Mouse (Mus musculus): ENCODE results near the gene Mtus2.
"Not testable (repeated sequence)": the region's sequence is repeated elsewhere in the genome, so short reads cannot be mapped to it uniquely, and the experiment has no call there.

Mtus2 gene

GRCm38 (mm10) chr5:148108314-148108713, 151.2 kb downstream of the Mtus2 start:
- no peak for DNase-seq (ENCODE audit: low read depth in 1 of 2, low spot score in 2 of 2)

- no peak for DNase-seq (ENCODE audit: low read depth in 1 of 2, low spot score in 2 of 2)
Observed at GRCm38 (mm10) chr5:148115207-148115817, 158.2 kb downstream of the Mtus2 start.

- no peak for DNase-seq (ENCODE audit: low read depth in 1 of 2, low spot score in 2 of 2)
Observed at GRCm38 (mm10) chr5:148124354-148124753, 167.2 kb downstream of the Mtus2 start.

GRCm38 (mm10) chr5:148130691-148131457, 173.8 kb downstream of the Mtus2 start:
- DNase-seq (ENCODE audit: low read depth in 1 of 2, low spot score in 2 of 2): no peak

- DNase-seq (ENCODE audit: low read depth in 1 of 2, low spot score in 2 of 2): no peak
Observed at GRCm38 (mm10) chr5:148131458-148132131, 174.5 kb downstream of the Mtus2 start.

- no peak for DNase-seq (ENCODE audit: low read depth in 1 of 2, low spot score in 2 of 2)
Observed at GRCm38 (mm10) chr5:148133448-148134060, 176.4 kb downstream of the Mtus2 start.

GRCm38 (mm10) chr5:148141662-148142061, 184.5 kb downstream of the Mtus2 start:
- no peak for DNase-seq (ENCODE audit: low read depth in 1 of 2, low spot score in 2 of 2)

GRCm38 (mm10) chr5:148146200-148146823, 189.2 kb downstream of the Mtus2 start:
- no peak for DNase-seq (ENCODE audit: low read depth in 1 of 2, low spot score in 2 of 2)

- no peak for DNase-seq (ENCODE audit: low read depth in 1 of 2, low spot score in 2 of 2)
Observed at GRCm38 (mm10) chr5:148151894-148152599, 194.9 kb downstream of the Mtus2 start.

- DNase-seq (ENCODE audit: low read depth in 1 of 2, low spot score in 2 of 2): no peak
Observed at GRCm38 (mm10) chr5:148152600-148153402, 195.7 kb downstream of the Mtus2 start.

- no peak for DNase-seq (ENCODE audit: low read depth in 1 of 2, low spot score in 2 of 2)
Observed at GRCm38 (mm10) chr5:148153403-148153713, 196.2 kb downstream of the Mtus2 start.

- no peak for DNase-seq (ENCODE audit: low read depth in 1 of 2, low spot score in 2 of 2)
Observed at GRCm38 (mm10) chr5:148154727-148155126, 197.6 kb downstream of the Mtus2 start.

GRCm38 (mm10) chr5:148159328-148159727, 202.2 kb downstream of the Mtus2 start:
- no peak for DNase-seq (ENCODE audit: low read depth in 1 of 2, low spot score in 2 of 2)

- no peak for DNase-seq (ENCODE audit: low read depth in 1 of 2, low spot score in 2 of 2)
Observed at GRCm38 (mm10) chr5:148160529-148161154, 203.5 kb downstream of the Mtus2 start.

- no peak for DNase-seq (ENCODE audit: low read depth in 1 of 2, low spot score in 2 of 2)
Observed at GRCm38 (mm10) chr5:148165111-148165510, 208.0 kb downstream of the Mtus2 start.

GRCm38 (mm10) chr5:148175091-148175490, 218.0 kb downstream of the Mtus2 start:
- no peak for DNase-seq (ENCODE audit: low read depth in 1 of 2, low spot score in 2 of 2)

- no peak for DNase-seq (ENCODE audit: low read depth in 1 of 2, low spot score in 2 of 2)
Observed at GRCm38 (mm10) chr5:148175742-148176426, 218.8 kb downstream of the Mtus2 start.

- not testable (repeated sequence) for DNase-seq (ENCODE audit: low read depth in 1 of 2, low spot score in 2 of 2)
Observed at GRCm38 (mm10) chr5:148176539-148176938, 219.4 kb downstream of the Mtus2 start.

- DNase-seq (ENCODE audit: low read depth in 1 of 2, low spot score in 2 of 2): no peak
Observed at GRCm38 (mm10) chr5:148179231-148179630, 222.1 kb downstream of the Mtus2 start.
